Mouse (Mus musculus): ENCODE measurements around the gene Letmd1.

The Letmd1 gene

DNA sequence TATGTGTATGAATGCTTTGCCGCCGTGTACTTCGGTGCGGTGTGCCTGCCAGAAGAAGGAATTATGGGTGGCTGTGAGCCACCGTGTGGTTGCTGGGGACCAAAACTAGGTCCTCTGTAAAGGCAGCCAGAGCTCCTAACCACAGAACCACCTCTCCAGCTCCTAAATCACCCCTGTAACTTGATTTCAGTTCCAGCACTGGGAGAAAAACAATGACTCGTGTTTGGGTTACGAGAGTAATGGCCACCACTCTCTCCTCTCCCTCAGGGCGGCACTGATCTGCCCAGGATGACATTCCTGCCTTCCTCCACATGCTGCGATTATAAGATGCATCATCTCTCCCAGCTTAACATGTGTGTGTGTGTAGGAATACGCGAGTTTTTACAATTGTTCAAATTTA lies 41.2 kb downstream of the Letmd1 start:
- no peak for DNase-seq

DNA sequence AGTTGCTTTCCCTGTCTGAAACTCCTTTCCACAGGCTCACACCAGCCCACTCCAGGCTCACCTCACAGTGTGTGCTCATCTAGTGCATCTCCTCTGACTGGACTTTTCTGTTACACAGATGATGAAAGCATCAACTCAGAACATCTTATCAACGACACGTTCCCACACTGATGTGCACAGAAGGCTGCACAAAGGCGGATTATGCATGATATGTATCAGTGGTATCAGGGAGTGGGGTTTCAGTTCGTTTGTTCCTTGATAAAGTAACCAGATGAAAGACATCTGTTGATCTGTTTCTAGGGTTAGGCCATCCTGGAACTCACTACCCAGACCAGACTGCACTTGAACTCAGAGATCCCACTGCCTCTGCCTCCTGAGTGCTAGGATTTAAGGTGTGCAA lies 44.6 kb downstream of the Letmd1 start:
- DNase-seq: no peak

DNA sequence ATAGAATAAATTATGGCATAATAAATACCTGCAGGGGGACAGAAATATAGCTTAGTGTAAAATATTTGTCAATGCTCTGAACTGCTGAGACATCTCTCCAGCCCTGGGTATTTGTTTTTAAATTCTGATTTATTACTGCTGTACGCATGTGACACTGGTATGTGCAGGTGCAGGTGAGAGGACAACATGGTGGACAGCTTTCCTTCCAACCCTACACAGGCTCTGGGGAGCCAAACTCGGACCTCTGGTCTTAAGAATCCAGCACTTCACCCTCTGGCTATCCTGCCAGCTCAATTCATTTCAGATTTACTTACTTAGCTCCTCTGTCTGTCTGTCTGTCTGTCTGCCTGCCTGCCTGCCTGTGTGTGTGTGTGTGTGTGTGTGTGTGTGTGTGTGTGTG lies 46.3 kb downstream of the Letmd1 start:
- DNase-seq: no peak

DNA sequence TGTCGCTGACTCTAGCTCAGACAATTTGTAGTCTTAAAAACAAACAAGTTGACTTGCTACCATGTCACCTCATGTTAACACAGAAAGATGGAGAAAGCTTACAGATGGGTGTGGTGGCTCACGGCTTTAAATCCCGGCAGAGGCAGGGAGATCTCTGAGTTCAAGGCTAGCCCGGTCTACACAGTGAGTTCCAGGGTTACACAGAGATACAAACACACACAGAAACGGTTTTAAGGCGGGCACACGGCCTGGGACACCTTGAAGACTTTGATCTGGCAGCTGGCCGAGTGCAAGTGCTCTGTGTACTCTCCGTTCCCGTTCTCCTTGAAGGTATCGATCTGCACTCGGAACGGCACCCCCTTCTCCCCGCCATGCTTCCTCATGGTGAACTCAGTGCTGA lies 51.5 kb downstream of the Letmd1 start:
- DNase-seq: no peak

DNA sequence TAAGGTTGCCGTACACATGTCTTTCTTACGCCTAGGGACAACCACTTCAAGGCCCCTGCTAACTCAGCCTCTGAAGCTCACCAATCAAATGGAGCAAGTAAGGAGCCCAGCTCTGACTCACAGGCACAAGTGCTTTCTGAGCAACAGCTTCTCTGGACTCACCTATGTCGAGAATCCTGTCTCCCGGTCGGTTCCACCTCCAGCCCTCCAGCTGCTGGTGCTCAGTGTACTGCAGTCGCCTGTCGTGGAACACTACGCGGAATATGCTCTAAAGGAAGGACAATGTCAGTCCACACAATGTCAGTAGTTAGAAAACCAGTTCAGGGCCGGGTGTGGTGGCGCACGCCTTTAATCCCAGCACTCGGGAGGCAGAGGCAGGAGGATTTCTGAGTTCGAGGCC lies 56.6 kb downstream of the Letmd1 start:
- no peak for DNase-seq

DNA sequence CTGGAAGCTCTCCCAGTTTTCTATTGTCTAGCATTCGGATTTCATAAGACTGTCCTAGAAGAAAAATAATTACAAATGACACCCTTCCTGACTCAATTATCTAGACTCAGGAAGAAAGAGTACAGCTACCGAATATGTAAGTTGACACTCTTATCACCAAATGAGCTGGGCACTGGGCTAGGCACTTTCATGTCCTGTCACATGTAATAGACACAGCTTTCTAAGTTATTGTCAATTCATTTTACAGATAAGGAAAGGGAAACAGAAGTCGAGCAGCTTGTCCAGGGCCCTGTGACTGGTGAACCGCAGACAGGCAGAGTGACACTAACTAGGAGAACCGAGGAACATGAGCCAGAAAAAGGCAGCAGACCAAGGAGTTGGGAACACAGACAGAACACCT lies 59.1 kb downstream of the Letmd1 start:
- no peak for DNase-seq
